Mouse (Mus musculus) heart, adult 10 weeks (tissue): ENCODE measurements around the gene Arhgap45. TPM values are rescaled to one million over a fixed set of nuclear protein-coding genes. Genes with fewer than 3 reads are reported as not detected.

Experiments
- polyA plus RNA-seq: library from polyadenylated mRNA; stranded (reverse); fragments of 350-450 nt; fragmentation: Illumina TruSeq; extraction: RNeasy Lipid Tissue Mini Kit (QIAGEN cat#74804); gene quantifications from one replicate; pipeline ENCODE4 v1.2.3, GENCODE M21; 2014; ENCODE audit warnings: low read depth, low replicate concordance

Arhgap45 gene
- polyA plus RNA-seq: 5.2 TPM

DNA sequence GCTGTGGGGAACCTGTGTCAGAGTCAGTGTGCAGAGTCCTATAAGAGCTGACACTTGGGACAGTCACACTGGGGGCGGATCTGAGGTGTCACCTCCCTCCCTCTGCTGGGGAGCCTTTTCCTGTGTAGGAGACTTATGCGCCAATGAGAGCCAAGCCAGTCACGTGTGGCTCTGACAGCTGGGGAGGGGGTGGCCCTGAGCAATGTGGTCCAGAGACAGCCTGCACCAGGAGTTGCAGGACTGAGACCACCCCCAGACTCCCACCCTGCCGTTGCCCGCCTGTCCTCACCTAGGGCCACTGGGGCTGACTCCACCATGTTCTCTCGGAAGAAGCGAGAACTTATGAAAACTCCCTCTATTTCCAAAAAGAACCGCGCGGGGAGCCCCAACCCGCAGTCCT, at the start of gene Arhgap45:
Arhgap45 (plus strand) TSS at position 143 of the 400 bp plus-strand sequence.

GRCm38 (mm10) chr10:79970415-79971182, 45.9 kb upstream of the Arhgap45 start, which contains the start of gene Grin3b:
Grin3b (plus strand) TSS chr10:79970715.

DNA sequence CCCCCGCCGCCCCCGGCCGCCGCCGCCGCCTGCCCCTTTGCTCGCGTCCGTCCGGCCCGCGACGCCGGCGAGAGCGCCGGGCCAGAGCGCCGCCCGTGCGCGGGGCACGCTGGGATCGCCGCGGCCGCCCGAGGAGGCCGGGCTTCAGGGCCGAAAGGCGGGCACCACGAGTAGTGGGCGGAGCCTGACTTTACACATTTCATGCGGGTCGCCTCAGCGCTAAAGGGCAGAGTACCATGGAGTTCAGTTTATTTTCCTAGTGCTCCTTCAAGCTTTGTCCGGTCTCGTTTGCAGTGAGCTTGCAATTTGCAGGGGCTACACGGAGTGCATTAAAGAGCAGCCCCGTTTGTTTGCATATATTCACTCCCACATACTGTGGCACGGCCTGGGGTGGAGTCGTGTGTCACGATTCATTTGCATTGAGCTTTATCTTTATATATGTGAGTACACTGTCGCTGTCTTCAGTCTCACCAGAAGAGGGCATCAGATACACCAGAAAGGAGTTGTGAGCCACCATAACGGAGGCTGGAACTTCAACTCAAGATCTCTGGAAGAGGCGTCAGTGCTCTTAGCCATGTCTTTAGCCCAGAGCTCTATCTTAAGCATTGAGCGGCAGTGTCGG, 32.1 kb upstream of the Arhgap45 start, which contains the start of gene Tmem259:
Tmem259 (minus strand) TSS at position 136 of the 622 bp plus-strand sequence.

DNA sequence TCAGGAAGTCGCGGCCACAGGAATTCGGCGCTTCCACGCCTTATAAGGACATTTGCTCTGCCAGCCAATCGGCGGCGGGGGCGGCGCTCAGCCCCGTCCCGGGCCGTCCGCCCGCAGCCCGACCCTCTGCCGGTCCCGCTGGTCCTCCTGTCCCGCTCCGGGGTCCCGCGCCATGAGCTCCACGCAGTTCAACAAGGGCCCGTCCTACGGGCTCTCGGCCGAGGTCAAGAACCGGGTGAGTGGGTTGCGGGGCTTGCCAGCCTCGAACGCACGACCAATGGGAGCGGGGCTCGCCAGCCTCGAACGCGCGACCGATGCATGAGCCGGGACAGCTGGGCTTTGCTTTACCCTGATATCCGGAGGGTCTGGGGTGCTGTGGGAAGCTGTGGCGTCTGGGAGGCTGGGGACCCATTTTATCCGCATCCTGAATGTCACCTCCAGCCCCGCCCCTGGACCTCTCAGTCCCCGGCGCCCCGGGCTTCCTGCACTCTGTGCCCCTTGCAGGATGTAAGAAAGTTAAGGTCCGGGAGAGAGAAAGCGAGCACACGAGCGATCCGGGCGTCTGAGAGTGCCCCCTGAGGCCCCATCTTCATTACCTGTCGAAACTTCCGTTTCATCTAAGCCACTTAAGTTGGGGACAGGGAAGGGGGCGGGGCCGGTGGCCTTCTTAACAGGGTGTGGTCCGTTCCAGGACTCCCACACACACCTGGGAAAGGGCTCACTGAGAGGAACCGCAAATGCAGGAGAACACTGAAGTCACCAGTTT, 27.8 kb upstream of the Arhgap45 start, which contains the start of gene Cnn2:
Cnn2 (plus strand) TSS at position 79 of the 766 bp plus-strand sequence.

DNA sequence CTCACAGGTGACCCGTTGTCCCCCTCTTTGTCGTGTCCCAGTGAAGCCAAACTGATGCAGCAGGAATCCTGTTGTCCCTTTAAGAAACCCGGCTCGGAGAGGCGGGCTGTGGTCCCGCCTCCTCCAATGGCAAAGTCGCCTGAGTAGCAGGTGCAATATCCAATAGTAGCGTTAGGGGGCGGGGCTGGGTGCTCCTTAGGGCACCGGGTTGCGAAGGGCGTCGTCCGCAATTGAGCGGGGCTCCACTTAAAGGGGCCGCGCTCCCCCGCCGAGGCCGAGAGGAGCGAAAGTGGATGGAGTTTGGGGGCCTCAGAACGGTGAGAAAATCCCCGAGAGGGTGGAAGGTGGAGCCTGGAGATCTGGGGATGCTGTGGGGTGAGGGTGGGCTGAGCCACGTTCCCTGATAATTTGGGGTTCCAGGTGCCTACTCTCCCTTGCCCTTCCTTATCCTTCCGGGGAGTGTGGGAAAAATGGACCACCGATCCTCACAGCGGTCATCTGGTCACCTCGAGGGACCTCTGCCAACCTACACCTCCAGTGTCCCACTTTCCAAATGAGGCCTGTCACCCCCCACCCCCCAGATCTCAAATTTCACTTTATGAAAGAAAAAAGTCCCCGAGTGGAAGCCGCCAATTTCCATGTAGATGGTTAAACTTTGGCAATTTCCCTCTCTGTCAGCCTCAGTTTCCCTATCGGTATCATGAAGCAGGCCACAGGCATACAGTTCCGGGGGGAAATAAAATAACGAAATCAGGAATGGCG, 20.0 kb upstream of the Arhgap45 start, which contains the start of gene Abca7:
Abca7 (plus strand) TSS at position 223 of the 762 bp plus-strand sequence.

GRCm38 (mm10) chr10:80039559-80039979, 23.1 kb downstream of the Arhgap45 start, which contains the start of gene Polr2e:
Polr2e (minus strand) TSS chr10:80039795.

GRCm38 (mm10) chr10:80047041-80047565, 30.6 kb downstream of the Arhgap45 start, which contains the start of gene Gpx4:
Gpx4 (plus strand) TSS chr10:80047166.

Other genes starting within 250 kb of the Arhgap45 start
- 22.6 TPM for gene Rnf126, start 249.7 kb upstream of the Arhgap45 start, polyA plus RNA-seq
- 8.3 TPM for gene Fstl3, start 239.4 kb upstream of the Arhgap45 start, polyA plus RNA-seq
- gene Prss57, start 225.7 kb upstream of the Arhgap45 start, polyA plus RNA-seq: not detected
- gene Palm, start 223.1 kb upstream of the Arhgap45 start, polyA plus RNA-seq: 53.4 TPM
- 0.99 TPM for gene Misp, start 195.7 kb upstream of the Arhgap45 start, polyA plus RNA-seq
- gene Ptbp1, start 162.2 kb upstream of the Arhgap45 start, polyA plus RNA-seq: 38.6 TPM
- not detected for gene Prtn3, start 142.2 kb upstream of the Arhgap45 start, polyA plus RNA-seq
- gene Plppr3, start 142.0 kb upstream of the Arhgap45 start, polyA plus RNA-seq: 0.34 TPM
- not detected for gene Elane, start 130.4 kb upstream of the Arhgap45 start, polyA plus RNA-seq
- 72.1 TPM for gene Cfd, start 125.8 kb upstream of the Arhgap45 start, polyA plus RNA-seq
- gene Med16, start 107.7 kb upstream of the Arhgap45 start, polyA plus RNA-seq: 25.5 TPM
- not detected for gene Gm26602, start 105.8 kb upstream of the Arhgap45 start, polyA plus RNA-seq
- 0.55 TPM for gene Kiss1r, start 99.7 kb upstream of the Arhgap45 start, polyA plus RNA-seq
- 70.4 TPM for gene R3hdm4, start 95.4 kb upstream of the Arhgap45 start, polyA plus RNA-seq
- gene Arid3a, start 89.6 kb upstream of the Arhgap45 start, polyA plus RNA-seq: 1.1 TPM
- gene Wdr18, start 56.5 kb upstream of the Arhgap45 start, polyA plus RNA-seq: 21.5 TPM
- gene Grin3b, start 45.9 kb upstream of the Arhgap45 start, polyA plus RNA-seq: 0.18 TPM
- gene Tmem259, start 32.3 kb upstream of the Arhgap45 start, polyA plus RNA-seq: 104 TPM
- 40.1 TPM for gene Cnn2, start 28.1 kb upstream of the Arhgap45 start, polyA plus RNA-seq
- 7.2 TPM for gene Abca7, start 20.2 kb upstream of the Arhgap45 start, polyA plus RNA-seq
- gene Polr2e, start 23.1 kb downstream of the Arhgap45 start, polyA plus RNA-seq: 122 TPM
- 933 TPM for gene Gpx4, start 30.5 kb downstream of the Arhgap45 start, polyA plus RNA-seq
- gene Sbno2, start 88.9 kb downstream of the Arhgap45 start, polyA plus RNA-seq: 10.9 TPM
- gene Stk11, start 99.2 kb downstream of the Arhgap45 start, polyA plus RNA-seq: 137 TPM
- gene Atp5d, start 122.0 kb downstream of the Arhgap45 start, polyA plus RNA-seq: 1,104 TPM
- 2.6 TPM for gene Cbarp, start 124.2 kb downstream of the Arhgap45 start, polyA plus RNA-seq
- gene Midn, start 131.6 kb downstream of the Arhgap45 start, polyA plus RNA-seq: 39.3 TPM
- 89.8 TPM for gene Cirbp, start 149.3 kb downstream of the Arhgap45 start, polyA plus RNA-seq
- gene 1600002K03Rik, start 156.3 kb downstream of the Arhgap45 start, polyA plus RNA-seq: 13.6 TPM
- 1.8 TPM for gene Efna2, start 162.8 kb downstream of the Arhgap45 start, polyA plus RNA-seq
- gene Mum1, start 209.8 kb downstream of the Arhgap45 start, polyA plus RNA-seq: 21.1 TPM
- 842 TPM for gene Ndufs7, start 232.5 kb downstream of the Arhgap45 start, polyA plus RNA-seq
- 7.7 TPM for gene Gamt, start 244.4 kb downstream of the Arhgap45 start, polyA plus RNA-seq
- gene Dazap1, start 244.8 kb downstream of the Arhgap45 start, polyA plus RNA-seq: 49.3 TPM